Mouse (Mus musculus) CH12.LX (cell line): ENCODE measurements at regions not wholly inside any gene's neighbourhood (a gene's known extent, or its start where the extent isn't known, plus 50 kb on each side); places are given as distances from the start of the nearest gene placed in this dataset.

Experiments used
- DNase-seq: peaks from one replicate; pipeline ENCODE4 v3.0.0-alpha.2; 2013; ENCODE audit errors: extremely low read depth
- H3K27ac ChIP-seq: 2 replicates; pipeline ENCODE4 v1.5.1; 2012; ENCODE audit warnings: low read depth, mild to moderate bottlenecking, control low read depth, moderate library complexity; ENCODE audit not compliant: insufficient read depth
- H3K27me3 ChIP-seq: replicated peaks from 2 replicates; pipeline ENCODE3; 2012; ENCODE audit warnings: inconsistent platforms
- H3K36me3 ChIP-seq, 2 experiments: replicated peaks in 1 of 2; 2 replicates each; pipeline versions ENCODE3 to v1.6.1; 2012; ENCODE audit warnings: inconsistent platforms in 1 of 2, low read length in 1 of 2, mild to moderate bottlenecking in 1 of 2, mixed read lengths in 1 of 2, moderate library complexity in 1 of 2; ENCODE audit not compliant: control insufficient read depth in 1 of 2, insufficient read depth in 1 of 2
- H3K4me1 ChIP-seq, 2 experiments: 2 replicates each; pipeline ENCODE4 v1.6.1; 2012; ENCODE audit warnings: inconsistent platforms in 1 of 2, moderate library complexity in 1 of 2; ENCODE audit not compliant: insufficient read depth in 2 of 2, control insufficient read depth in 1 of 2
- H3K4me2 ChIP-seq: 2 replicates; pipeline ENCODE4 v1.6.1; 2012; ENCODE audit warnings: low read depth, mild to moderate bottlenecking, control low read depth; ENCODE audit not compliant: poor library complexity, insufficient read depth, severe bottlenecking
- H3K4me3 ChIP-seq, 3 experiments: fragments of 150-350 bp in 1 of 3; sonication (generic) in 1 of 3; replicated peaks in 1 of 3; 2 replicates each; pipeline versions ENCODE3 to v1.5.1; 2011 to 2012; ENCODE audit warnings: low read depth in 2 of 3, low read length in 2 of 3, mild to moderate bottlenecking in 2 of 3, moderate library complexity in 2 of 3, control low read depth in 1 of 3, improper control_type of control experiment in 1 of 3, inconsistent platforms in 1 of 3, mixed read lengths in 1 of 3; ENCODE audit not compliant: poor library complexity in 1 of 3
- H3K79me2 ChIP-seq: replicated peaks from 2 replicates; pipeline ENCODE4 v1.6.1; 2012; ENCODE audit warnings: mild to moderate bottlenecking, moderate library complexity; ENCODE audit not compliant: control insufficient read depth, poor library complexity, insufficient read depth, severe bottlenecking; ENCODE audit errors: extremely low read depth
- H3K9ac ChIP-seq: 2 replicates; pipeline ENCODE4 v1.6.1; 2012; ENCODE audit warnings: low read depth, mild to moderate bottlenecking, control low read depth, moderate library complexity; ENCODE audit not compliant: insufficient read depth
- H3K9me3 ChIP-seq: replicated peaks from 2 replicates; pipeline ENCODE3; 2012; ENCODE audit warnings: low read length, inconsistent platforms, mixed read lengths
- BHLHE40 ChIP-seq: IDR thresholded peaks from 2 replicates; pipeline ENCODE4 v1.6.1; 2011; ENCODE audit warnings: mild to moderate bottlenecking, low read depth, low read length, improper control_type of control experiment
- CHD1 ChIP-seq: IDR thresholded peaks from 2 replicates; pipeline ENCODE4 v1.6.1; 2012; ENCODE audit warnings: low read depth, low read length, improper control_type of control experiment, inconsistent platforms
- CTCF ChIP-seq, 2 experiments: IDR thresholded peaks in 1 of 2; conservative IDR thresholded peaks in 1 of 2; 2 replicates each; pipeline ENCODE4 v1.5.1; 2011 to 2012; ENCODE audit warnings: low read depth in 2 of 2, low read length in 2 of 2, improper control_type of control experiment in 1 of 2, inconsistent platforms in 1 of 2, mild to moderate bottlenecking in 1 of 2, moderate library complexity in 1 of 2
- E2F4 ChIP-seq: IDR thresholded peaks from 2 replicates; pipeline ENCODE4 v1.6.1; 2011; ENCODE audit warnings: low read depth, low read length, improper control_type of control experiment; ENCODE audit not compliant: insufficient replicate concordance
- ETS1 ChIP-seq: conservative IDR thresholded peaks from 2 replicates; pipeline ENCODE4 v1.6.1; 2012; ENCODE audit warnings: low read depth, mild to moderate bottlenecking, inconsistent platforms, low read length, improper control_type of control experiment, moderate library complexity
- GABPA ChIP-seq: IDR thresholded peaks from 2 replicates; pipeline ENCODE4 v1.6.1; 2012; ENCODE audit warnings: low read depth, low read length, improper control_type of control experiment, inconsistent platforms; ENCODE audit not compliant: insufficient replicate concordance
- IRF4 ChIP-seq: IDR thresholded peaks from 2 replicates; pipeline ENCODE4 v1.6.1; 2014; ENCODE audit warnings: low read depth, mild to moderate bottlenecking, inconsistent platforms, low read length, improper control_type of control experiment
- JUND ChIP-seq: conservative IDR thresholded peaks from 2 replicates; pipeline ENCODE4 v1.6.1; 2011; ENCODE audit warnings: low read depth, low read length, improper control_type of control experiment
- KAT2A ChIP-seq: IDR thresholded peaks from 2 replicates; pipeline ENCODE4 v1.6.1; 2012; ENCODE audit warnings: low read length, improper control_type of control experiment, inconsistent platforms; ENCODE audit not compliant: insufficient replicate concordance
- MAFK ChIP-seq: IDR thresholded peaks from 2 replicates; pipeline ENCODE4 v1.6.1; 2011; ENCODE audit warnings: low read length, improper control_type of control experiment; ENCODE audit not compliant: insufficient replicate concordance
- MAX ChIP-seq: IDR thresholded peaks from 2 replicates; pipeline ENCODE4 v1.6.1; 2011; ENCODE audit warnings: low read length, improper control_type of control experiment
- MAZ ChIP-seq: IDR thresholded peaks from 2 replicates; pipeline ENCODE4 v1.6.1; 2012; ENCODE audit warnings: low read depth, mild to moderate bottlenecking, inconsistent platforms, low read length, improper control_type of control experiment, moderate library complexity
- MEF2A ChIP-seq: IDR thresholded peaks from 2 replicates; pipeline ENCODE4 v1.6.1; 2014; ENCODE audit warnings: low read depth, mild to moderate bottlenecking, inconsistent platforms, low read length, improper control_type of control experiment, borderline replicate concordance
- NELFE ChIP-seq: IDR thresholded peaks from 2 replicates; pipeline ENCODE4 v1.6.1; 2011; ENCODE audit warnings: low read depth, low read length, improper control_type of control experiment
- NRF1 ChIP-seq: IDR thresholded peaks from 2 replicates; pipeline ENCODE4 v1.6.1; 2014; ENCODE audit warnings: low read depth, mild to moderate bottlenecking, inconsistent platforms, low read length, improper control_type of control experiment, moderate library complexity
- PAX5 ChIP-seq: IDR thresholded peaks from 2 replicates; pipeline ENCODE4 v1.6.1; 2012; ENCODE audit warnings: low read length, inconsistent platforms, mixed read lengths
- POLR2A ChIP-seq: IDR thresholded peaks from 2 replicates; pipeline ENCODE4 v1.6.1; 2011; ENCODE audit warnings: low read depth, mild to moderate bottlenecking, improper control_type of control experiment, low read length
- RCOR1 ChIP-seq: conservative IDR thresholded peaks from 2 replicates; pipeline ENCODE4 v1.6.1; 2012; ENCODE audit warnings: low read depth, mild to moderate bottlenecking, inconsistent platforms, low read length, improper control_type of control experiment
- SIN3A ChIP-seq: IDR thresholded peaks from 2 replicates; pipeline ENCODE4 v1.6.1; 2012; ENCODE audit warnings: low read length, improper control_type of control experiment, inconsistent platforms
- SMC3 ChIP-seq: IDR thresholded peaks from 2 replicates; pipeline ENCODE4 v1.6.1; 2011; ENCODE audit warnings: low read depth, low read length, improper control_type of control experiment
- TBP ChIP-seq: conservative IDR thresholded peaks from 2 replicates; pipeline ENCODE4 v1.6.1; 2011; ENCODE audit warnings: low read depth, low read length, improper control_type of control experiment
- UBTF ChIP-seq: IDR thresholded peaks from 2 replicates; pipeline ENCODE4 v1.6.1; 2012; ENCODE audit warnings: low read depth, mild to moderate bottlenecking, inconsistent platforms, low read length, improper control_type of control experiment, moderate library complexity
- USF1 ChIP-seq: IDR thresholded peaks from 2 replicates; pipeline ENCODE4 v1.6.1; 2014; ENCODE audit warnings: low read depth, mild to moderate bottlenecking, inconsistent platforms, low read length, improper control_type of control experiment
- ZKSCAN1 ChIP-seq: IDR thresholded peaks from 2 replicates; pipeline ENCODE4 v1.6.1; 2012; ENCODE audit warnings: low read depth, inconsistent platforms, low read length, improper control_type of control experiment, borderline replicate concordance
- ZNF384 ChIP-seq: IDR thresholded peaks from 2 replicates; pipeline ENCODE4 v1.6.1; 2012; ENCODE audit warnings: low read depth, low read length, improper control_type of control experiment, inconsistent platforms
- dilution Hi-C: fragments of 300-500 bp; cut with MboI; formaldehyde crosslinking; loops from 2 replicates; pipeline ENCODE4 v1.14.3; 2020; ENCODE audit warnings: low sequenced_read_pairs; ENCODE audit not compliant: extremely low pct_unique_long_range_greater_than_20kb, extremely low pct_ligation_motif_present
- in situ Hi-C: fragments of 300-500 bp; cut with MboI; formaldehyde crosslinking; loops from 3 replicates; pipeline ENCODE4 v1.14.3; 2019; ENCODE audit warnings: low sequenced_read_pairs, low pct_ligation_motif_present, low pct_unique_long_range_greater_than_20kb, mixed read lengths

DNA sequence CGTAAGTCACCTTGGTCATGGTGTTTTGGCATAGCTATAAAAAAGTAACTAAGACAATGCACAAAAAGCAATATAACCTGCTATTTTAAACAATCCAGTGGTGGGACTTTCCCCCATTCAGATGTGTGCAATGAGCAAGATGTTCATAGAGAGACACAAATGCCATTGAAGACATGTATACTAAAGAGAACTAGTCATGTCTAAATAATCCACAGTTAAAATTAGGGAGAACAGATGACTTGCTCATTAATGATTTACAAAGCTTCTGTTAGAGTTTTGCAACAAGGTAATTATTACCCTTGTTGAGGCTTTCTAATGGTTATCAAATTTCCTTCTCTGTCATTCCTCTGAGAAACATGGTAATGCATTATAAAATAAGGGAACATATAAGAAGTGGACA is 115.4 kb upstream of the Slc5a7 start:
- no peak overlapping the region for H3K4me2 ChIP-seq
- H3K9me3 ChIP-seq, result peaks cover 9% of the 10 kb centered on the region
- dilution Hi-C loops, result no loop called here
- H3K36me3 ChIP-seq, result no peaks in the 10 kb centered on the region
- no peaks in the 10 kb centered on the region for H3K4me1 ChIP-seq
- no peaks in the 10 kb centered on the region for H3K27me3 ChIP-seq
- in situ Hi-C loops, result no loop called here
- no peak overlapping the region for H3K27ac ChIP-seq
- no peak for DNase-seq
- no peak overlapping the region for H3K4me3 ChIP-seq
- no peaks in the 10 kb centered on the region for H3K79me2 ChIP-seq
- no peak overlapping the region for H3K9ac ChIP-seq
- TF ChIP-seq SIN3A (no peak), NELFE (no peak), POLR2A (no peak), ETS1 (no peak), USF1 (no peak), MEF2A (no peak), MAX (no peak), CHD1 (no peak), IRF4 (no peak), JUND (no peak), BHLHE40 (no peak), E2F4 (no peak), PAX5 (no peak), MAFK (no peak), NRF1 (no peak), ZNF384 (no peak), MAZ (no peak), KAT2A (no peak)

DNA sequence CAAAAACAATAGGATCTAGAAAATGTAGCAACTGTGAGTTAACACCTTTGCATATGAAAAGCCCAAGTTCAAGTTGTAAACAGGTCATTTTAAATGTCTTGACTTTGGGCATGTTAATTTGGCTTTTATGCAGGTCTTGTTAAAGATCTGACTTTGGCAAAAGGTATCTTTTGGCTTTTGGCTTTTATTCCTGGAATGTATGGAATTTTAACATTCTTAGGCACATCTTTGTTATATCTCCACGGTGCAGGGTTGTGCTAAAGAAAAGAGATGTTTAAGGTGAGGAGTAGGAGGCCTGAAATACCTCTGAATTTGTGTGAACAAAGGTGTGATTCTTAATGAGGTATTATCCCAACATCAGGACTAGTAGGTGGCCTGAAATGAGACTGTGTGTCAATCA is 97.6 kb upstream of the Slc5a7 start:
- no peak for DNase-seq
- H3K4me3 ChIP-seq, result no peak overlapping the region
- TF ChIP-seq NELFE (no peak), GABPA (no peak), POLR2A (no peak), MAZ (no peak), RCOR1 (no peak), BHLHE40 (no peak), SMC3 (no peak), ZKSCAN1 (no peak), UBTF (no peak), CTCF (conservative IDR thresholded peaks at IDR 0.05 in 1 of 2, IDR thresholded peaks at IDR 0.05 in 1 of 2; ENCODE audit: low read depth in 2 of 2, low read length in 2 of 2) (no peak), TBP (no peak)
- TF ChIP-seq, all 38 proteins: peak for 0
- Histone ChIP-seq H3K36me3 (no peaks in the 10 kb centered on the region), H3K4me1 (no peaks in the 10 kb centered on the region), H3K27me3 (no peaks in the 10 kb centered on the region), H3K27ac (no peak overlapping the region), H3K9ac (no peak overlapping the region), H3K79me2 (no peaks in the 10 kb centered on the region), H3K4me2 (no peak overlapping the region), H3K9me3 (peaks cover 15% of the 10 kb centered on the region)
- dilution Hi-C loops, result no loop called here
- in situ Hi-C loops, result no loop called here
